Mouse (Mus musculus): ENCODE data around the gene Rex2. TPM values are rescaled to one million over a fixed set of nuclear protein-coding genes. Genes with fewer than 3 reads are reported as not detected.
"Not testable (repeated sequence)": the region's sequence is repeated elsewhere in the genome, so short reads cannot be mapped to it uniquely, and the experiment has no call there.

Rex2 gene
- 1 to 10 TPM; 1.1 to 1.2 TPM for total RNA-seq (2021)
- long read RNA-seq, experiment 1 = 0 reads
- long read RNA-seq, experiment 2, partial matches to known transcripts = 0 of 1 reads
- long read RNA-seq, experiment 2, other reads (novel, unspliced or antisense) = 1 of 1 reads

DNA sequence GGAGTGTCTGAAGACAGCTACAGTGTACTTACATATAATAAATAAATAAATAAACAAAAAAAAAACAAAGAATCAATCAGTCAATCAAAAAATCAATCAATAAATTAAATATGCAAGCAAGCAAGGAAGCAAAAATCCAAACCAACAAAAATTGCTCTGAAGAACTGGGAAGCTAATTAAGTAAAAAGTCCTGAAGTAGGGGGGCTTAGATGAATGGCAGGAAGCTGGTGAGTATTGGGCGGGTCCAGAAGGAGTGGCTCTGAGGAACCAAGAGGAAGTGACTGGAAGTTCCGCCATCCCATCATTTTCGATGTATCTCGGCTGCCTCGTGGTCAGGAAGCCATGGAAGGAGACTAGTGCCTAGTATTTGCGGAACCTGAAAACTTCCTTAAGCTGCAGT, at the start of gene Rex2:
Gene Rex2, plus strand, starts transcription at position 301 of the 400 bp plus-strand sequence.
- DNase-seq (ENCODE audit: low spot score in 2 of 2) = not testable (repeated sequence)

DNA sequence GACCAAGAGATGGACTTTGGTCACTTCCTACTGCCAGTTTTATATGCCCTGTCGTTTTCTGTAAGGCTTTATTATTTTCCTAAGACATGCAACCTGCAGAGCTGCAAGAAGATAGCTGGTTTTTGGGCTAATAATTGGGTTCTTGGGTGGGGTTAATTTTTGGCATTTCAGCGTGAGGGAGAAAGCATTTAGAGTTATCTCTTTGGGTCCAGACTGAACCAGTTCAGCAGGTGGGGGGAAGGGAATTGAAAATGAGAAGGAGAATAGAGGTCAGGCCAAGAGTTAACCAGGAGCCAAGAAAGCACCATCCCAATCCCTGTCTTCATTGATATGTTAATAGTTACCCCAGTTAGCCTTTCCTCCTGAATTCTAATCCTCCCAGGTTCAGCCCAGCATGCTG, 45.1 kb upstream of the Rex2 start:
- not testable (repeated sequence) for DNase-seq (ENCODE audit: low spot score in 2 of 2)

DNA sequence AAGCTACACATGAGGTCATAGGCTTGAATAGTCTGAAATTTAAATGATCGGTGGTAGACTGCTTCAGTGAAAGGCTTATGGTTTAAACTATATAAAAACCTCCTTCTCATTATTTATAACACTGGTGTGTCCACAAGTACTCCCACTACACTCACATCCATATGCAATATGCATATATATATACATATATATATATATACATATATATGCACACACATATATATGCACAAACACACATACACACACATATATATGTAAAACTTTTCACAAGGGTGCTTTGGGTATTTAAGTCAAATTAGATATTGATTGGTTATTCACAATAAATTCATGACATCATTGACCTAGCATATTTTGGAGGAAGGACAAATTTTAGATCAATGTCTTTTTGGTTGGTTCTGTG, 3.2 kb upstream of the Rex2 start:
- DNase-seq (ENCODE audit: low spot score in 2 of 2) = not testable (repeated sequence)

DNA sequence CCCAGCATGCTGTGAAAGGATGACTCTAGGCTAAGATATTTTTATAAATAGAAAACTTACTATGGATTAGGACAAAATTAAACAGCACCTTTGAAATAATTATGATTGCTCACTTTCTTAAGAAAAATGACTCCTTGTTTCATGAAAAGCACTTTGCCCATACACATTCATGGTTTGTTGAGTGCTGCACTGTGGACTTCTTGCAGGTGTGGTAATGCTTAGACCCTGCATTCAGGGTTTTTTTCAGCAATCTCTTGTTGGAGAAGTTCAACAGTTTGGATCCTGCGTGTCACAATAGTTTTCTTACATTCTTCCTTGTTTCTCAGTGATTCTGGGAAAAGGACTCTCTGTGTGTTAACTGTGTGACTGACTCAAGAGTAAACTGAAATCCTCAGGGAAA, 4.7 kb downstream of the Rex2 start:
- not testable (repeated sequence) for DNase-seq (ENCODE audit: low spot score in 2 of 2)

DNA sequence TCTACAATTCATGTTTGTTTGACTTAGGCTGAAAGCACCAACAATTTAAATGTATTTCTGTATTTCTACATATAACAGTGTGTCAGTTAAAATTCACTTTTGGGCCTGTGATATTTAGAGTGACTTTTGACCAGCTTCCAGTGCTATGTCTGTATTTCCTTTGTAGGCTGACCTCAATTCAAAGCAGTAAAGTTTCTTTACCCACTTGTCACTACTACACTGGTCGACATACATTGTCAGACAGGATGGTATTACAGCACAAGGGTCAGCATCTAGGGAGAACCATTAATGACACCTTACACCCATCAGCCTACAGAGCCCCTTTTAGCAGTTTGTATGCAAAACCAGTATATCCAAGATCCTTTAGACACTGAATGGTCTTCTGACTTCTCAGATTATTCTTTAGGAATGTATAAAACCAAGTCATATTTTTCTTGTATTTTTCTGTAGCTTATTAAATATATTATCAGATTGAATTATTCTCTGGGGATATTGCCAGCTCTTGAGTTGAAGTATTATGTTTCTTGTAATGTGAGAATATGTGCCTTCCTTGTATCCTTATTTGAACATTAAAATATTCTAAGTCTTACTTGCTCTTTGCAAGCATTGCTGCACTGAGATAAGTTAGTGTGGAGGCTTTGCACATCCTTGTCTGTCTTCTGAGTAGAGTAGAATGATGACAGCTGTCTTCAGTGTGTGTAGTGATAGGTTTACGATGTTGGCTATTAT, 9.8 kb downstream of the Rex2 start:
- not testable (repeated sequence) for DNase-seq (ENCODE audit: low spot score in 2 of 2)

DNA sequence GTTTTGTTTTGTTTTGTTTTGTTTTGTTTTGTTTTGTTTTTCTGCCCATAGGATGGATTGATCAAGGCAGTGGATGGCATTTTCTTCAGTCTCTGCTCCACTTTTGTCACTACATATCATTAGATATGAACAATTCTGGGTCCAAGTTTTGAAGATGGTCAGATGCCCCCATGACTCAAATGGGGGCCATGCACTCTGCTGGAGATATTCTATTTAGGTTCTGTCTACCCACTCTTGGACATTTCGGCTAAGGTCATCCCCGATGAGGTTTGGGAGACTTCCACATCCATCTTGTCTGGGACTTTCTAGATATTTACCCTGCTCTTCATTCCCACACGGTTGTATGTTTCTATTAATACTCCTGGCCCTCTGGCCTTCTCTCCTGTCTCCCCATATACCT, 42.1 kb downstream of the Rex2 start:
- not testable (repeated sequence) for DNase-seq (ENCODE audit: low spot score in 2 of 2)

DNA sequence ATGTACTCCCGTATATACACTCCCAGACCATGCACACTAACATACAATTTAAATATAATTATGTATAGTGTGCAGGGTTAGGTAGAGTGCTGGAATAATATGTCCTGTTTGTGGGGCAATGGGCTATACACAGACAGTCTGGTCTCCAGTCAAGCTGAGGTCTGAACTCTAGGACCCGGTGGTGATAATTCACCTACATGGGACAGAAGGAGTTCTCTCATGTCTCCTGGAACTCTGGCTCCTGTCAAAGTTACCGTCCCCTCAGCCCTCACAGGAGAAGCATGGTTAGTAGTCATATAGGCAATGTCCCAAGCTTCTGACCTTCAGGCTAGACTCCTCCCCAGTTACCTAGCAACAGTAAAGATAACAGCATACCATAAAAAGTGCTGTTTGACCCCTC, 44.2 kb downstream of the Rex2 start:
- not testable (repeated sequence) for DNase-seq (ENCODE audit: low spot score in 2 of 2)

DNA sequence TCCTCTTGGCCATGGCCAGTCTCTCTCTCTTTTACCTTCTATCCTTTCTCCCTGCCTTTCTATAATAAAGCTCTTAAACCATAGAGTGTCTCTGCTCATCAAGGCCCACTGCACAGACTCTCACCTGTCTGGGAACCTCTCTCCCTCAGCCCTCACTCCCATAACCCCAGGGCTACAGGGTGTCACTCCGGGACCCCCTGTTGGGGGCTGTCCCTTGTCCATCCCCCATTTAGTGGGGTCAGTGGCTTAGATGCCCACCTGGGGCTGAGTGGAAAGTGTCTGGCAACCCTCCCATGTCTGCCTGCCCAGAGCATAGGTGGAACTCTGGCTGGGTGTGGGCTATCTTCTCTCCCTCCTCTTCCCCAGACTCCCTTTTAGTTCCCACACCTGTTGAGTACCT, 44.7 kb downstream of the Rex2 start:
- DNase-seq (ENCODE audit: low spot score in 2 of 2) = not testable (repeated sequence)

DNA sequence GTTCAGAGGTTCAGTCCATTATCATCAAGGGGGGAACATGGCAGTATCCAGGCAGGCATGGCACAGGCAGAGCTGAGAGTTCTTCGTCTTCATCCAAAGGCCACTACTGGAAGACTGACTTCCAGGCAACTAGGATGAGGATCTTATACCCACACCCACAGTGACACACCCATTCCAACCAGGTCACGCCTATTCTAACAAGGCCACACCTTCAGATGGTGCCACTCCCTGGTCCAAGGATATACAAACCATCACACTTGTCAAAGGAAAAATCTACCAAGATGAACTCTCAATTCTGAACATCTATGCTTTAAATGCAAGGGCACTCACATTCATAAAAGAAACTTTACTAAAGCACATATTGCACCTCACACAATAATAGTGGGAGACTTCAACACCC, 74.0 kb downstream of the Rex2 start:
- DNase-seq (ENCODE audit: low spot score in 2 of 2) = not testable (repeated sequence)

DNA sequence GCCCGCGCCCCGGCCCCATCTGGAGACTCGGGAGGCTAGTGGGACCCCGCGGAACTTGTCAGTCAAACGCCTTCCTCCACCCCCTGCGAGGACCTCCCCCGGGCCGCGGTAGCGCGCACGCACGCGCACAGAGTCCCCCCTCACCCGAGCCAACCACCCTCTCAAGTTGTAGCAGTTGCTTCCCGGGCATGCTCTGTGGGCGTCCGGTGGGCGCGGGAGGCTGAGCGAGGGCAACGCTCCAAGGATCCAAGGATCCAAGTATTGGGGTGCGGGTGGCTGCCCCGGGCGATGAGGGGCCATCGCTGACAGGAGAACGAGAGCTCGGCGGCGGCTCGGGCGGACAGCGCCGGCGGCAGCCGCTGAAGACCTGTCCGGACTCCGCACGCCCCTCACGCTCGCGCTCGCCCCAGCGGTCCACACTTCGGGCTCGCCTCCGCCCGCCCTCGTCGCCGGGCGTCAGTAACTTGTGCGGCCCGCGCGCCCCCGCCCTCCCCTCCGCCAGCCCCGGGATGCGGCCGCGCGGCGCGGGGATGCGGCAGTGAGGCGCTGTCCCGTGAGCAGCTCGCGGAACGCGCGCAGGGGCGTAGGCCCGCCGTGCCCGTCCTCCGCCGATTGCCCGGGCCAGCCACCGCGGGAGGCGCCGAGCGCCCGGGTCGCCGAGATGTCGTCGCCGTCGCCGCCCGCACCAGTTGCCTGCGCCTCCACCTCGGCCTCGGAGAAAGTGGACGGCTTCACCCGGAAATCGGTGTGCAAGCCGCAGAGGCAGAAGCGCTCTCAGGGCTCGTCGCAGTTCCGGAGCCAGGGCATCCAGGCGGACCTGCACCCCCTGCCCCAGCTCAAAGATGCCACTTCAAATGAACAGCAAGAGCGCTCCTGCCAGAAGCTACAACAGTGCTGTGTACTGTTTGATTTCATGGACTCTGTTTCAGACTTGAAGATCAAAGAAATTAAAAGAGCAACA, 80.3 kb downstream of the Rex2 start:
- DNase-seq (ENCODE audit: low spot score in 2 of 2) = not testable (repeated sequence)

DNA sequence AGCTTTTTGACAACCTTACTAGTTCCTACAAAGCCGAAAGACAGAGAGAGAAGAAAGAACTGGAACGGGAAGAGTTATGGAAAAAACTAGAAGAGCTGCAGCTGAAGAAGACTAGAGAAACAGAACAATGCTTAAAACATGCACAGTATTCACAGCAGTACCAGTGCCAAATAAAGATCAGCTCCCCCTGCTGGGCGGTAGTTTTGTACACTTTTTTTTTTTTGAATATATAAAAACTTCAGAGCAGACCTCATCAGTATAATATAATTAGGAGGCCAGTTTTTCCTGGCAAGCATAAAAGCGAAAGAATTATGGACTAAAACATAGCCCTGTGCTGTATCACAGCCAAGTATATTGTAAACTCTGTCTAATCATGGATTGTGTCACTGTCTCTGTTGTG, 82.2 kb downstream of the Rex2 start:
- DNase-seq (ENCODE audit: low spot score in 2 of 2) = not testable (repeated sequence)

Other genes starting within 250 kb of the Rex2 start
- not detected for gene Gm21411, start 112.3 kb upstream of the Rex2 start, total RNA-seq (2021)
- gene Zfp989, start 49.9 kb upstream of the Rex2 start, total RNA-seq (2021) = under 1 TPM; 0.14 to 0.54 TPM
- gene Zfp991, start 110.2 kb downstream of the Rex2 start, total RNA-seq (2021) = 10 to 100 TPM; 19.5 to 21.1 TPM